8 mouse cellular contexts compared by ENCODE assay signal in the genomic region with DNA sequence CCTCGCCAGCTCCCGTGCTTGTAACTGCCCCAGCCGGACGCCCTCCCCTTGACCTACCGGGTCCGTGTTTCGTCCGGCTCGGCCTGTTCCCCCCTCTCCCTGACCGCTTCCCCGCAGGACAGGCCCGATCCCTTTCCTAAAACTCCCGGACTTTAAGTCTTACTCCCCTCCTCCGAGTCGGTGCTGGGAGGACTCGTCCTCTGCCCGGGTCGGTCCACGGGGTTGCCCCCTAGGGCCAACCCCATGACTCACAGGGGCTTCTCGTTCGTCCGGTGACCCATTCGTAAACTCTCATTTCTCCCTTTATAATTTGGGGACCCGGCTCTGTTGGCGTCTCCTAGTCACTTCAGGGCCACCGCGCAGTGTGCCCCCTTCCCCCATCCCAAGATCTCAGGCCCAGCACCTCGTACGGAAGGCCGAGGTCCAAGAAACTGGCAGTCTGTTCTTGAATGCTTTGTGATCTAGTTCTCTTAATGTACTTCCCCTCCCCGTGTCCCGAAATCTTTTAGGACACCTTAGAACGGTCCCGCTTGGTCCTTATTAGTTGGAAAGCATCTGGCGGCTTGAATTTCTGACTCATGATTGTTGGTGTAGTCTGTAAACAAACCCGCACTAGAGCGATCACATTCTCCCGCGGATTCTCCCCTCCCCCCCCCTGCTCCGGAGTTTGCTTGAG. TPM values are rescaled to one million over a fixed set of nuclear protein-coding genes. Genes with fewer than 3 reads are reported as not detected.
A peak's percentile ranks its signal among the peaks of the same experiment; 100 is the strongest.
DNase-seq lines count a peak whose midpoint lies in the region; ATAC-seq and TF ChIP-seq lines count a peak whose summit lies in the region.

No protein-coding gene starts in this region.

- peaks cover 1 to 2% of the 10 kb centered on the region in 2 experiments; a peak in 2 of 4 replicates for H3K4me1 ChIP-seq in ES-E14 (ENCODE audit: control insufficient read depth in 2 of 2, insufficient read depth in 2 of 2, low read length in 2 of 2, poor library complexity in 1 of 2)
- 0 out of 2 replicates have a peak, but pooled peaks cover 4% of the 10 kb centered on the region for H3K4me1 ChIP-seq in heart, embryonic 11.5 days (ENCODE audit: control insufficient read depth, insufficient read depth, low read length)
- peaks cover 11% of the 10 kb centered on the region for H3K4me1 ChIP-seq in kidney, embryonic 16.5 days (ENCODE audit: insufficient read depth, low read length)
- peaks cover 16% of the 10 kb centered on the region for H3K4me1 ChIP-seq in liver, embryonic 16.5 days (ENCODE audit: control insufficient read depth, low read depth, low read length)

- H3K4me2 ChIP-seq in heart, embryonic 11.5 days, result peak overlapping the region; percentile 82
- peak overlapping the region; percentile 71 for H3K4me2 ChIP-seq in kidney, embryonic 16.5 days (replicated peaks; ENCODE audit: low read depth, low read length)
- peak overlapping the region; percentile 65 for H3K4me2 ChIP-seq in liver, embryonic 16.5 days (ENCODE audit: low read depth, low read length)

- H3K9ac ChIP-seq in ES-E14 (ENCODE audit: insufficient read depth, low read depth, low read length, poor library complexity, severe bottlenecking), result peak overlapping the region; percentile 97
- H3K9ac ChIP-seq in heart, embryonic 11.5 days (ENCODE audit: low read depth, low read length), result peak overlapping the region; percentile 100
- H3K9ac ChIP-seq in kidney, embryonic 16.5 days (replicated peaks; ENCODE audit: low read length), result peak overlapping the region; percentile 98
- peak overlapping the region; percentile 99 for H3K9ac ChIP-seq in liver, embryonic 16.5 days (ENCODE audit: low read depth, low read length)

- no peaks in the 10 kb centered on the region for H3K27me3 ChIP-seq in heart, embryonic 11.5 days (ENCODE audit: control insufficient read depth, insufficient read depth, low read length)
- no peaks in the 10 kb centered on the region for H3K27me3 ChIP-seq in kidney, embryonic 16.5 days (ENCODE audit: insufficient read depth, low read length)
- no peaks in the 10 kb centered on the region for H3K27me3 ChIP-seq in liver, embryonic 16.5 days (ENCODE audit: control insufficient read depth, insufficient read depth, low read depth, low read length)

- no peaks in the 10 kb centered on the region for H3K9me3 ChIP-seq in ES-E14 (ENCODE audit: control insufficient read depth, insufficient read depth, low read depth, low read length)
- H3K9me3 ChIP-seq in heart, embryonic 11.5 days (replicated peaks; ENCODE audit: control insufficient read depth, low read length), result no peaks in the 10 kb centered on the region
- H3K9me3 ChIP-seq in kidney, embryonic 16.5 days (ENCODE audit: low read length), result no peaks in the 10 kb centered on the region
- no peaks in the 10 kb centered on the region for H3K9me3 ChIP-seq in liver, embryonic 16.5 days (replicated peaks; ENCODE audit: control insufficient read depth, low read length)

- 1% methylated on average over 36 of the region's 40 CpGs for WGBS in heart, embryonic 11.5 days (ENCODE audit: insufficient replicate concordance)
- 0% methylated on average over 39 of the region's 40 CpGs for WGBS in kidney, embryonic 16.5 days
- under 1% methylated on average over 40 of the region's 40 CpGs for WGBS in liver, embryonic 16.5 days (ENCODE audit: insufficient replicate concordance)

- peak overlapping the region; percentile 85 for H3K27ac ChIP-seq in ES-E14 (ENCODE audit: insufficient read depth, low read depth, low read length, poor library complexity, severe bottlenecking)
- peak overlapping the region; percentile 97 for H3K27ac ChIP-seq in heart, embryonic 11.5 days (ENCODE audit: low read depth, low read length)
- H3K27ac ChIP-seq in kidney, embryonic 16.5 days (ENCODE audit: low read length), result peak overlapping the region; percentile 96
- H3K27ac ChIP-seq in liver, embryonic 16.5 days (ENCODE audit: low read length), result peak overlapping the region; percentile 97

- in situ Hi-C loops in ES-E14 (cut with MboI; ENCODE audit: low sequenced_read_pairs in 2 of 2, unreplicated experiment in 2 of 2), result loop anchor here in 1 of 2 experiments (10.0 kb wide), 1 partner anchor 166 kb away; no protein-coding TSS in a partner anchor

- peaks cover 5% of the 10 kb centered on the region for H3K36me3 ChIP-seq in ES-E14 (ENCODE audit: control insufficient read depth, insufficient read depth, low read length, poor library complexity, severe bottlenecking)
- H3K36me3 ChIP-seq in heart, embryonic 11.5 days (ENCODE audit: control insufficient read depth, insufficient read depth, low read length), result peaks cover 18% of the 10 kb centered on the region
- H3K36me3 ChIP-seq in kidney, embryonic 16.5 days (ENCODE audit: insufficient read depth, low read length), result peaks cover 24% of the 10 kb centered on the region; the same call in 1 of the 2 replicates
- H3K36me3 ChIP-seq in liver, embryonic 16.5 days (ENCODE audit: control insufficient read depth, insufficient read depth), result peaks cover 21% of the 10 kb centered on the region

- peak; percentile 43 for ATAC-seq in heart, embryonic 11.5 days (replicated peaks; ENCODE audit: insufficient number of reproducible peaks, low FRiP score, low TSS enrichment)
- no peak; the same call in 1 of the 2 replicates for ATAC-seq in kidney, embryonic 16.5 days (ENCODE audit: low FRiP score, low TSS enrichment)
- peak; percentile 19 for ATAC-seq in liver, embryonic 16.5 days (ENCODE audit: low read depth)

- DNase-seq in 416B (ENCODE audit: low read depth), result peak; percentile 78
- DNase-seq in ES-E14 (ENCODE audit: low read depth, low spot score), result no peak
- DNase-seq in embryo, embryonic 10.5 days (ENCODE audit: low spot score), result peak; percentile 84
- DNase-seq in neural tube, embryonic 10.5 days (ENCODE audit: extremely low spot score, low spot score), result peak; percentile 76
- DNase-seq in thymus, postnatal 36 days, result peak; percentile 39 to 57

- peak overlapping the region; percentile 88 to 94 for H3K4me3 ChIP-seq in ES-E14 (ENCODE audit: insufficient read depth in 1 of 2, low read depth in 1 of 2, low read length in 2 of 2, poor library complexity in 1 of 2, severe bottlenecking in 1 of 2)
- H3K4me3 ChIP-seq in heart, embryonic 11.5 days (ENCODE audit: low read depth, low read length), result peak overlapping the region; percentile 93
- peak overlapping the region; percentile 71 for H3K4me3 ChIP-seq in kidney, embryonic 16.5 days (ENCODE audit: low read length)
- peak overlapping the region; percentile 92 for H3K4me3 ChIP-seq in liver, embryonic 16.5 days (ENCODE audit: low read depth, low read length)

TF ChIP-seq in ES-E14, 5 proteins besides CTCF, POLR2A, EP300 and RAD21:
- TF ChIP-seq HCFC1 (IDR thresholded peaks at IDR 0.05; ENCODE audit: borderline replicate concordance, insufficient read depth, low read length) (no peak), ZC3H11A (IDR thresholded peaks at IDR 0.05; ENCODE audit: borderline replicate concordance, low read depth, low read length) (no peak), MAFK (IDR thresholded peaks at IDR 0.05; ENCODE audit: insufficient read depth, low read depth, low read length) (no peak), CHD2 (IDR thresholded peaks at IDR 0.05; ENCODE audit: low read depth, low read length) (no peak), ZNF384 (IDR thresholded peaks at IDR 0.05; ENCODE audit: low read depth, low read length) (no peak)

RNA-seq across cellular contexts. Expression of gene Dcaf8, which starts 0.5 kb away (rescaled TPM):
- total RNA-seq in ES-E14 (2012; rRNA removed), result 58.0 and 61.9 TPM in 2 replicates
- 85.4 and 105 TPM in 2 replicates for polyA plus RNA-seq in heart, embryonic 11.5 days (2014; fragmentation: Nextera tagmentation; extraction: Ambion mirVana)
- polyA plus RNA-seq in kidney, embryonic 16.5 days (2015; fragmentation: Nextera tagmentation; extraction: Ambion mirVana), result 147 and 149 TPM in 2 replicates
- 61.2 and 61.3 TPM in 2 replicates for polyA plus RNA-seq in liver, embryonic 16.5 days (2015; fragmentation: Nextera tagmentation; extraction: Ambion mirVana)

RNA-seq across cellular contexts. Expression of gene Pex19, which starts 21.9 kb away (rescaled TPM):
- total RNA-seq in ES-E14 (2012; rRNA removed), result 81.7 and 97.8 TPM in 2 replicates
- 120 and 139 TPM in 2 replicates for polyA plus RNA-seq in heart, embryonic 11.5 days (2014; fragmentation: Nextera tagmentation; extraction: Ambion mirVana)
- polyA plus RNA-seq in kidney, embryonic 16.5 days (2015; fragmentation: Nextera tagmentation; extraction: Ambion mirVana), result 170 and 172 TPM in 2 replicates
- 42.4 and 43.9 TPM in 2 replicates for polyA plus RNA-seq in liver, embryonic 16.5 days (2015; fragmentation: Nextera tagmentation; extraction: Ambion mirVana)

RNA-seq across cellular contexts. Expression of gene Pea15a, which starts 58.2 kb away (rescaled TPM):
- 13.3 and 21.3 TPM in 2 replicates for total RNA-seq in ES-E14 (2012; rRNA removed)
- polyA plus RNA-seq in heart, embryonic 11.5 days (2014; fragmentation: Nextera tagmentation; extraction: Ambion mirVana), result 121 and 147 TPM in 2 replicates
- polyA plus RNA-seq in kidney, embryonic 16.5 days (2015; fragmentation: Nextera tagmentation; extraction: Ambion mirVana), result 129 and 132 TPM in 2 replicates
- polyA plus RNA-seq in liver, embryonic 16.5 days (2015; fragmentation: Nextera tagmentation; extraction: Ambion mirVana), result 20.6 and 21.5 TPM in 2 replicates
